Mouse (Mus musculus): ENCODE data around the gene Mrrf.

DNA sequence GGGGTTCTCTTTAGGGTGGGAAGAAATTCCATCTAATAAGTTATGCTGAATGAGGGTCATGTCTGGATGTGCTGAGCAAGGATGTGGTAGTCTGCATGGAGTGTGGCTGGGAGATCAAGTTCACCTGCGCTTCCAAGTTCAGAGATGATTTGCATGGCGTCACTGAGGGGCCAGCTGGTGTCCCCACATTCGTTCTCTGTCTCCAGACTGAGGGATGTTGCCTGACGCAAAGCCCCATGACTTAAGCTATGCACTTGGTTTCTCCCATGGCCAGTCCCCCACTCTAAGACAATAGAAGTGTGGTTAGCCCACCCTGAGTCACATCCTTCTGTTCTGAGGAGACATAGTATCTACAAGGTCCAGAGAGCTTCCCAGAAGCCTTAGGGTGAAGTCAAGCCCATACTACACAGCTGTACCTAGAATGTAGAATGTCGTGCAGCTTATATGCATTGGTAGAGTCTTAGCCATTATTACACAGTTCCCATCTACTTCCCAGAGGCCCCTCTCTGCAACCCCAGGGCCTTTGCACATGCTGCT lies 79.1 kb downstream of the Mrrf start:
- no peak for TF ChIP-seq CTCF (conservative IDR thresholded peaks at IDR 0.05; ENCODE audit: low read length)
- TF ChIP-seq POU5F1 (IDR thresholded peaks at IDR 0.05; ENCODE audit: borderline replicate concordance, low read length), result no peak
- TF ChIP-seq NANOG (IDR thresholded peaks at IDR 0.05; ENCODE audit: borderline replicate concordance, low read length), result no peak
